Mouse (Mus musculus): ENCODE results near the gene Paqr7.
A peak's percentile ranks its signal among the peaks of the same experiment; 100 is the strongest.
"Not testable (repeated sequence)": the region's sequence is repeated elsewhere in the genome, so short reads cannot be mapped to it uniquely, and the experiment has no call there.

Paqr7 gene

GRCm38 (mm10) chr4:134498983-134499382 is 2.5 kb downstream of the Paqr7 start:
- DNase-seq (ENCODE audit: low spot score in 2 of 2): not testable (repeated sequence)

GRCm38 (mm10) chr4:134501095-134501494 is 4.6 kb downstream of the Paqr7 start:
- no peak for DNase-seq (ENCODE audit: low spot score in 2 of 2)

- no peak for DNase-seq (ENCODE audit: low spot score in 2 of 2)
Measured at GRCm38 (mm10) chr4:134503686-134504357, 7.3 kb downstream of the Paqr7 start.

GRCm38 (mm10) chr4:134505303-134505789 is 8.8 kb downstream of the Paqr7 start:
- no peak for DNase-seq (ENCODE audit: low spot score in 2 of 2)

GRCm38 (mm10) chr4:134505966-134506594 is 9.6 kb downstream of the Paqr7 start:
- DNase-seq (ENCODE audit: low spot score in 2 of 2): no peak

- DNase-seq (ENCODE audit: low spot score in 2 of 2): no peak
Measured at GRCm38 (mm10) chr4:134506713-134507112, 10.2 kb downstream of the Paqr7 start.

- DNase-seq (ENCODE audit: low spot score in 2 of 2): no peak
Measured at GRCm38 (mm10) chr4:134510396-134510795, 13.9 kb downstream of the Paqr7 start.

- peak; percentile 76 to 78 for DNase-seq (ENCODE audit: low spot score in 2 of 2)
Measured at GRCm38 (mm10) chr4:134510845-134511411, 14.4 kb downstream of the Paqr7 start, which contains the start of gene Aunip. TSS of gene Aunip (plus strand) at chr4:134510999.

- DNase-seq (ENCODE audit: low spot score in 2 of 2): no peak
Measured at GRCm38 (mm10) chr4:134511730-134512129, 15.2 kb downstream of the Paqr7 start.

GRCm38 (mm10) chr4:134512798-134513197 is 16.3 kb downstream of the Paqr7 start:
- peak in 1 of 2 experiments; percentile 41 for DNase-seq (ENCODE audit: low spot score in 2 of 2)

GRCm38 (mm10) chr4:134514309-134514930 is 17.9 kb downstream of the Paqr7 start:
- DNase-seq (ENCODE audit: low spot score in 2 of 2): no peak

GRCm38 (mm10) chr4:134515614-134516013 is 19.1 kb downstream of the Paqr7 start:
- no peak for DNase-seq (ENCODE audit: low spot score in 2 of 2)

GRCm38 (mm10) chr4:134516981-134517380 is 20.5 kb downstream of the Paqr7 start:
- peak; percentile 55 to 56 for DNase-seq (ENCODE audit: low spot score in 2 of 2)

- DNase-seq (ENCODE audit: low spot score in 2 of 2): peak; percentile 48 to 59
Measured at GRCm38 (mm10) chr4:134517719-134518118, 21.2 kb downstream of the Paqr7 start.

GRCm38 (mm10) chr4:134518541-134518940 is 22.0 kb downstream of the Paqr7 start:
- peak in 1 of 2 experiments; percentile 40 for DNase-seq (ENCODE audit: low spot score in 2 of 2)

- DNase-seq (ENCODE audit: low spot score in 2 of 2): no peak
Measured at GRCm38 (mm10) chr4:134519281-134519680, 22.8 kb downstream of the Paqr7 start.

GRCm38 (mm10) chr4:134523447-134523846 is 26.9 kb downstream of the Paqr7 start:
- DNase-seq (ENCODE audit: low spot score in 2 of 2): no peak

- DNase-seq (ENCODE audit: low spot score in 2 of 2): no peak
Measured at GRCm38 (mm10) chr4:134525806-134526205, 29.3 kb downstream of the Paqr7 start.

- DNase-seq (ENCODE audit: low spot score in 2 of 2): no peak
Measured at GRCm38 (mm10) chr4:134526220-134526619, 29.7 kb downstream of the Paqr7 start.

GRCm38 (mm10) chr4:134532928-134533327 is 36.4 kb downstream of the Paqr7 start:
- no peak for DNase-seq (ENCODE audit: low spot score in 2 of 2)

GRCm38 (mm10) chr4:134533421-134533820 is 36.9 kb downstream of the Paqr7 start:
- no peak for DNase-seq (ENCODE audit: low spot score in 2 of 2)

All from frontal cortex, postnatal 36 days (tissue).